ENCODE assay signal across 12 mouse cellular contexts in the genomic region with DNA sequence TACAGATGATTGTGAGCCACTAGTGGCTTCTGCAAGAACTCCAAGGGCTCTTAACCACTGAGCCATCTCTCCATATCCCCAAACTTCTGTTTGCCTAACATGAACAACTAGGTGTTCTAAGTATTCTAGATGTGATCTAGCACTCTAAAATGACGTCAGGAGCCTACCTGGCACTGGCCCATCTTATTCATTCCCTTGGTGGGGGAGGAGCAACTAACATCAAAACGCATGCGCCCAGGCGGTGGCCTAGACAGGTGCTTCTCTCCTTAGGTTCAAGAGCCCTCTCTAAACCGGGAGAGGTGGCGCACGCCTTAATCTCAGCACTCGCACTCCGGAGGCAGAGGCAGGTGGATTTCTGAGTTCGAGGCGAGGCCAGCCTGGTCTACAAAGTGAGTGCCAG. TPM values are rescaled to one million over a fixed set of nuclear protein-coding genes. Genes with fewer than 3 reads are reported as not detected.
DNase-seq lines count a peak whose midpoint lies in the region; ATAC-seq and TF ChIP-seq lines count a peak whose summit lies in the region.
"Had no signal": no experiment of that assay in that cellular context is flagged by ENCODE, and none has a peak within 500 bp of the region (broad histone marks: within the 10 kb centered on the region; RNA-seq: fewer than 3 reads in every experiment).

No protein-coding gene starts in this region.

- WGBS in intestine, embryonic 15.5 days = 62% methylated on average over 11 of the region's 11 CpGs
- WGBS in intestine, postnatal 0 days = 60% methylated on average over 11 of the region's 11 CpGs
- WGBS in hindbrain, embryonic 14.5 days = 59% methylated on average over 11 of the region's 11 CpGs
- 62% methylated on average over 11 of the region's 11 CpGs for WGBS in liver, embryonic 16.5 days (ENCODE audit: insufficient replicate concordance)

- H3K9ac ChIP-seq in intestine, embryonic 15.5 days = no peak overlapping the region
- H3K9ac ChIP-seq in intestine, postnatal 0 days (ENCODE audit: low read depth, low read length) = no peak overlapping the region
- peak overlapping the region; percentile 77; the same call in 1 of the 2 replicates for H3K9ac ChIP-seq in ES-E14 (ENCODE audit: insufficient read depth, low read depth, low read length, poor library complexity, severe bottlenecking)
- H3K9ac ChIP-seq in hindbrain, embryonic 14.5 days = no peak overlapping the region
- H3K9ac ChIP-seq in liver, embryonic 16.5 days (ENCODE audit: low read depth, low read length) = no peak overlapping the region

- no peaks in the 10 kb centered on the region for H3K9me3 ChIP-seq in intestine, embryonic 15.5 days
- no peaks in the 10 kb centered on the region for H3K9me3 ChIP-seq in intestine, postnatal 0 days (ENCODE audit: control insufficient read depth)
- no peaks in the 10 kb centered on the region for H3K9me3 ChIP-seq in ES-E14 (ENCODE audit: control insufficient read depth, insufficient read depth, low read depth, low read length)
- H3K9me3 ChIP-seq in hindbrain, embryonic 14.5 days (ENCODE audit: control insufficient read depth, low read length) = no peaks in the 10 kb centered on the region
- H3K9me3 ChIP-seq in liver, embryonic 16.5 days (replicated peaks; ENCODE audit: control insufficient read depth, low read length) = no peaks in the 10 kb centered on the region

- H3K4me2 ChIP-seq in intestine, embryonic 15.5 days (replicated peaks) = peak overlapping the region; percentile 100; the same call in 1 of the 2 replicates
- H3K4me2 ChIP-seq in intestine, postnatal 0 days (replicated peaks; ENCODE audit: low read depth) = no peak overlapping the region
- H3K4me2 ChIP-seq in hindbrain, embryonic 14.5 days (replicated peaks) = peak overlapping the region; percentile 92; the same call in 1 of the 2 replicates
- H3K4me2 ChIP-seq in liver, embryonic 16.5 days (ENCODE audit: low read depth, low read length) = peak overlapping the region; percentile 62; the same call in 1 of the 2 replicates

- ATAC-seq in intestine, embryonic 15.5 days = no peak
- ATAC-seq in intestine, postnatal 0 days = no peak
- no peak for ATAC-seq in hindbrain, embryonic 14.5 days (ENCODE audit: low FRiP score)
- ATAC-seq in liver, embryonic 16.5 days (ENCODE audit: low read depth) = no peak
- ATAC-seq in CD4-positive, CD25-positive, alpha-beta regulatory T cell, adult 4 months = no peak

- in situ Hi-C loops in ES-E14 (cut with MboI; ENCODE audit: low sequenced_read_pairs in 2 of 2, unreplicated experiment in 2 of 2) = no loop called here

- no peak for TF ChIP-seq CTCF in intestine, postnatal 0 days (IDR thresholded peaks at IDR 0.05; ENCODE audit: low read depth)

- H3K4me3 ChIP-seq in intestine, embryonic 15.5 days (replicated peaks) = no peak overlapping the region
- H3K4me3 ChIP-seq in intestine, postnatal 0 days (ENCODE audit: low read depth, low read length) = no peak overlapping the region
- H3K4me3 ChIP-seq in ES-E14 (ENCODE audit: insufficient read depth in 1 of 2, low read depth in 1 of 2, low read length in 2 of 2, poor library complexity in 1 of 2, severe bottlenecking in 1 of 2) = peak overlapping the region; percentile 81 to 90; a peak in 3 of 4 replicates
- H3K4me3 ChIP-seq in hindbrain, embryonic 14.5 days (replicated peaks; ENCODE audit: low read length) = peak overlapping the region; percentile 42; the same call in 1 of the 2 replicates
- H3K4me3 ChIP-seq in liver, embryonic 16.5 days (ENCODE audit: low read depth, low read length) = peak overlapping the region; percentile 60

- peaks cover 15% of the 10 kb centered on the region for H3K4me1 ChIP-seq in intestine, embryonic 15.5 days (replicated peaks)
- H3K4me1 ChIP-seq in intestine, postnatal 0 days (replicated peaks; ENCODE audit: control insufficient read depth, insufficient read depth, low read length) = no peaks in the 10 kb centered on the region
- 0 out of 4 replicates have a peak, but pooled peaks cover 0 to 2% of the 10 kb centered on the region in 2 experiments for H3K4me1 ChIP-seq in ES-E14 (ENCODE audit: control insufficient read depth in 2 of 2, insufficient read depth in 2 of 2, low read length in 2 of 2, poor library complexity in 1 of 2)
- peaks cover 21% of the 10 kb centered on the region for H3K4me1 ChIP-seq in hindbrain, embryonic 14.5 days (replicated peaks; ENCODE audit: control insufficient read depth, insufficient read depth, low read length)
- H3K4me1 ChIP-seq in liver, embryonic 16.5 days (ENCODE audit: control insufficient read depth, low read depth, low read length) = peaks cover 8% of the 10 kb centered on the region

- no peaks in the 10 kb centered on the region for H3K36me3 ChIP-seq in intestine, embryonic 15.5 days
- no peaks in the 10 kb centered on the region for H3K36me3 ChIP-seq in intestine, postnatal 0 days (ENCODE audit: control insufficient read depth, insufficient read depth)
- no peaks in the 10 kb centered on the region for H3K36me3 ChIP-seq in ES-E14 (ENCODE audit: control insufficient read depth, insufficient read depth, low read length, poor library complexity, severe bottlenecking)
- no peaks in the 10 kb centered on the region for H3K36me3 ChIP-seq in hindbrain, embryonic 14.5 days (replicated peaks; ENCODE audit: control insufficient read depth, insufficient read depth)
- no peaks in the 10 kb centered on the region for H3K36me3 ChIP-seq in liver, embryonic 16.5 days (ENCODE audit: control insufficient read depth, insufficient read depth)

- H3K27ac ChIP-seq in intestine, embryonic 15.5 days = no peak overlapping the region
- no peak overlapping the region for H3K27ac ChIP-seq in intestine, postnatal 0 days (ENCODE audit: low read depth, low read length)
- H3K27ac ChIP-seq in ES-E14 (ENCODE audit: insufficient read depth, low read depth, low read length, poor library complexity, severe bottlenecking) = no peak overlapping the region
- H3K27ac ChIP-seq in hindbrain, embryonic 14.5 days = no peak overlapping the region
- H3K27ac ChIP-seq in liver, embryonic 16.5 days (ENCODE audit: low read length) = peak overlapping the region; percentile 43; the same call in 1 of the 2 replicates

- peaks cover 18% of the 10 kb centered on the region for H3K27me3 ChIP-seq in intestine, embryonic 15.5 days (replicated peaks)
- peaks cover 15% of the 10 kb centered on the region for H3K27me3 ChIP-seq in intestine, postnatal 0 days (replicated peaks; ENCODE audit: control insufficient read depth, insufficient read depth, low read length)
- peaks cover 17% of the 10 kb centered on the region for H3K27me3 ChIP-seq in hindbrain, embryonic 14.5 days (ENCODE audit: control insufficient read depth, insufficient read depth, low read length)
- peaks cover 25% of the 10 kb centered on the region for H3K27me3 ChIP-seq in liver, embryonic 16.5 days (ENCODE audit: control insufficient read depth, insufficient read depth, low read depth, low read length)

- no peak for DNase-seq in ES-E14 (ENCODE audit: low read depth, low spot score)
- DNase-seq in hindbrain, embryonic 14.5 days (ENCODE audit: low spot score) = no peak
- DNase-seq in urinary bladder, postnatal 36 days (ENCODE audit: low spot score in 2 of 2) = no peak
- no peak for DNase-seq in left cerebral cortex, adult 11 months (ENCODE audit: low spot score)
- DNase-seq: adrenal gland, postnatal 14 days; cerebellum, postnatal 36 days; spleen, adult 18-20 months had no signal

TF ChIP-seq in ES-E14, 5 proteins besides CTCF, POLR2A, EP300 and RAD21:
- TF ChIP-seq ZNF384 (IDR thresholded peaks at IDR 0.05; ENCODE audit: low read depth, low read length) (no peak), CHD2 (IDR thresholded peaks at IDR 0.05; ENCODE audit: low read depth, low read length) (no peak), MAFK (IDR thresholded peaks at IDR 0.05; ENCODE audit: insufficient read depth, low read depth, low read length) (no peak), HCFC1 (IDR thresholded peaks at IDR 0.05; ENCODE audit: borderline replicate concordance, insufficient read depth, low read length) (no peak), ZC3H11A (IDR thresholded peaks at IDR 0.05; ENCODE audit: borderline replicate concordance, low read depth, low read length) (no peak)

RNA-seq across cellular contexts. Expression of a gene that starts 1.3 kb away (rescaled TPM):
- 9.5 and 20.6 TPM in 2 replicates for polyA plus RNA-seq in intestine, embryonic 15.5 days (2015; fragmentation: Nextera tagmentation; extraction: Ambion mirVana)
- polyA plus RNA-seq in intestine, postnatal 0 days (2015; fragmentation: Nextera tagmentation; extraction: Ambion mirVana) = 0.09 and 0.55 TPM in 2 replicates
- total RNA-seq in ES-E14 (2012; rRNA removed) = 8.6 and 15.5 TPM in 2 replicates
- polyA plus RNA-seq in hindbrain, embryonic 14.5 days (2014; fragmentation: Nextera tagmentation; extraction: Ambion mirVana) = 6.7 and 10.0 TPM in 2 replicates
- 59.8 and 69.0 TPM in 2 replicates for polyA plus RNA-seq in liver, embryonic 16.5 days (2015; fragmentation: Nextera tagmentation; extraction: Ambion mirVana)
- polyA plus RNA-seq in CD4-positive, CD25-positive, alpha-beta regulatory T cell, adult 4 months (2017; shearing (Covaris generic)) = under 1 TPM in 1 of 2 experiments, not detected in 1; 0.61 TPM

RNA-seq across cellular contexts. Expression of a gene that starts 22.9 kb away (rescaled TPM):
- polyA plus RNA-seq in intestine, embryonic 15.5 days (2015; fragmentation: Nextera tagmentation; extraction: Ambion mirVana) = 278 and 287 TPM in 2 replicates
- polyA plus RNA-seq in intestine, postnatal 0 days (2015; fragmentation: Nextera tagmentation; extraction: Ambion mirVana) = 151 TPM in 2 replicates
- total RNA-seq in ES-E14 (2012; rRNA removed) = 219 and 238 TPM in 2 replicates
- 92.9 and 105 TPM in 2 replicates for polyA plus RNA-seq in hindbrain, embryonic 14.5 days (2014; fragmentation: Nextera tagmentation; extraction: Ambion mirVana)
- polyA plus RNA-seq in liver, embryonic 16.5 days (2015; fragmentation: Nextera tagmentation; extraction: Ambion mirVana) = 126 and 129 TPM in 2 replicates
- polyA plus RNA-seq in CD4-positive, CD25-positive, alpha-beta regulatory T cell, adult 4 months (2017; shearing (Covaris generic)) = 100 to 1,000 TPM in 1 of 2 experiments, 10 to 100 TPM in 1; 53.7 to 103 TPM

RNA-seq across cellular contexts. Expression of a gene that starts 41.8 kb away (rescaled TPM):
- 0.15 and 0.16 TPM in 2 replicates for polyA plus RNA-seq in intestine, embryonic 15.5 days (2015; fragmentation: Nextera tagmentation; extraction: Ambion mirVana)
- polyA plus RNA-seq in intestine, postnatal 0 days (2015; fragmentation: Nextera tagmentation; extraction: Ambion mirVana) = 0.09 TPM in 1 of 2 replicates, not detected in the other
- 0.36 TPM in 1 of 2 replicates, not detected in the other for total RNA-seq in ES-E14 (2012; rRNA removed)
- polyA plus RNA-seq in hindbrain, embryonic 14.5 days (2014; fragmentation: Nextera tagmentation; extraction: Ambion mirVana) = 0.20 and 0.30 TPM in 2 replicates
- not detected in 2 replicates for polyA plus RNA-seq in liver, embryonic 16.5 days (2015; fragmentation: Nextera tagmentation; extraction: Ambion mirVana)
- polyA plus RNA-seq in CD4-positive, CD25-positive, alpha-beta regulatory T cell, adult 4 months (2017; shearing (Covaris generic)) = not detected
- total RNA-seq: adrenal gland, postnatal 14 days had no signal
- polyA plus RNA-seq: gonadal fat pad, adult 2 months had no signal

Comparison
In these comparisons a context has a peak if more than half of its experiments do, and no peak if none do; other contexts are left out.
1. H3K4me3 ChIP-seq: peak in ES-E14 (2 of 2), hindbrain, embryonic 14.5 days (single experiment) and liver, embryonic 16.5 days (single experiment); none in intestine, embryonic 15.5 days (single experiment) and intestine, postnatal 0 days (single experiment).